Mouse (Mus musculus) neural tube, embryonic 15.5 days (tissue): Measurements from ENCODE around the gene 1110008P14Rik. TPM values are rescaled to one million over a fixed set of nuclear protein-coding genes. Genes with fewer than 3 reads are reported as not detected.

ENCODE experiments used
- ATAC-seq: fragments of 200-750 bp; cut with Nextera tagmentation; 2 replicates; pipeline ENCODE4 v1.8.0; 2017; ENCODE audit warnings: mild to moderate bottlenecking, moderate TSS enrichment, moderate library complexity; ENCODE audit not compliant: low FRiP score
- H3K27ac ChIP-seq: fragments of 300-500 bp; sonication (generic); replicated peaks from 2 replicates; pipeline ENCODE4 v1.5.1; 2015; ENCODE audit warnings: mild to moderate bottlenecking, inconsistent platforms
- H3K27me3 ChIP-seq: fragments of 300-500 bp; sonication (generic); replicated peaks from 2 replicates; pipeline ENCODE4 v1.6.1; 2015; ENCODE audit warnings: inconsistent platforms
- H3K36me3 ChIP-seq: fragments of 300-500 bp; sonication (generic); 2 replicates; pipeline ENCODE4 v1.6.1; 2015; ENCODE audit warnings: inconsistent platforms
- H3K4me1 ChIP-seq: fragments of 300-500 bp; sonication (generic); 2 replicates; pipeline ENCODE4 v1.6.1; 2015; ENCODE audit warnings: inconsistent platforms
- H3K4me2 ChIP-seq: fragments of 300-500 bp; sonication (generic); 2 replicates; pipeline ENCODE4 v1.6.1; 2015; ENCODE audit warnings: inconsistent platforms, mild to moderate bottlenecking, moderate library complexity
- H3K4me3 ChIP-seq: fragments of 300-500 bp; sonication (generic); replicated peaks from 2 replicates; pipeline ENCODE4 v1.5.1; 2015; ENCODE audit warnings: mild to moderate bottlenecking, inconsistent platforms
- H3K9ac ChIP-seq: fragments of 300-500 bp; sonication (generic); replicated peaks from 2 replicates; pipeline ENCODE4 v1.6.1; 2015; ENCODE audit warnings: mild to moderate bottlenecking, inconsistent platforms
- H3K9me3 ChIP-seq: fragments of 300-500 bp; sonication (generic); replicated peaks from 2 replicates; pipeline ENCODE4 v1.6.1; 2016; ENCODE audit warnings: inconsistent platforms
- WGBS: fragments of 180-500 bp; shearing (Covaris S2); methylation state at CpG from one replicate; pipeline ENCODE4 v1.1.7; 2015; ENCODE audit warnings: mixed read lengths; 5-methylcytosine and 5-hydroxymethylcytosine counted together
- polyA plus RNA-seq: library from polyadenylated mRNA; unstranded; fragments of >200 nt; fragmentation: Nextera tagmentation; extraction: Ambion mirVana; gene quantifications from 2 replicates; pipeline ENCODE4 v1.2.1, GENCODE M21; 2015

The 1110008P14Rik gene
- polyA plus RNA-seq, 1 experiment from 2014 or later = 195 TPM

DNA sequence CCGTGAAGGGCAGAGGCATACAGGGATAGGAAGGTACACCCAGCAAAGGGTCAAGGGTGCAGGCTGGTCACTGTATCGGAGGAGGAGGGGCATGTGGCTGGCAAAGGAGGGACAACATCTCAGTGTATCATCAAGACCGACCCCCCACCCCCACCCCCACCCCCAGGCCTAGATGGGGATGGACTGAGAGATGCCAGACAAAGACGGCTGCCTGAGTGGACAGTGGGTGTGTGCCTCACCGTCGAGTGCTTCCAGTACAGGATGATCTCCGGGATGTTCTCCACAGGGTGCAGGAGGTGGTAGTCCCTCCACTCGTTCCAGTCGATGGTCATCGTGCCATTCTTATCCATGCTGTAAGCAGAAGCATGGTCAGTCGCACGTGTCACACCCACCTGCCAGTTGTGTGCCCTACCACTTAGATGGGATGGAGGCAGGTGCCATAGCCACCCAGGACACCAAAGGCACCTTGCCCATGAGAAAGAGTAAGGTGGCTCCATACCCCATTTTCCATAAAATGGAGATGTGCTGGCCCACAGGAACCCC lies 38.4 kb upstream of the 1110008P14Rik start:
- no peak overlapping the region for H3K9ac ChIP-seq
- ATAC-seq = no peak
- H3K27ac ChIP-seq = no peak overlapping the region
- no peaks in the 10 kb centered on the region for H3K27me3 ChIP-seq
- H3K36me3 ChIP-seq = peaks cover 62% of the 10 kb centered on the region
- no peaks in the 10 kb centered on the region for H3K9me3 ChIP-seq
- no peak overlapping the region for H3K4me2 ChIP-seq
- H3K4me3 ChIP-seq = no peak overlapping the region
- H3K4me1 ChIP-seq = peaks cover 27% of the 10 kb centered on the region
- WGBS = 91% methylated on average over 12 of the region's 12 CpGs

DNA sequence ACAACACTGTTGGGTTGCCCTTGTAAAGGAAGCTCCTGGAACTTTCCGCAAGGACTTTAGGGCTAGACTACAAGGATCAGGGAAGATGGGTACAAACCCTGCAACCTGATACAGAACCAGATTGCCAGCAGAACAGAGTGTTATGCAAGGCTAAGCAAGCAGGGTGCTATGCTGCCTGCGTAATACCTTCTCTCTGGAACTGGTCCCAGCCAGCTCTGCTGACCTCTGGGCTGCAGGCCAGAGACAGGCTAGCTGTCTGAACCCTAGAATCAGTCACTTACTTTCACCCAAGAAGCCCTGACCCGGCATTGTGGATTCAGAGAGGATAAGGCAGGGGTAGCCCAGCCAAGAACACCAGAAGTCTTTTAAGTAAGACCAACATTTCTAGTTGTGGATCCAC lies 37.6 kb upstream of the 1110008P14Rik start:
- Histone ChIP-seq H3K27me3 (no peaks in the 10 kb centered on the region), H3K36me3 (peaks cover 67% of the 10 kb centered on the region), H3K4me1 (peaks cover 20% of the 10 kb centered on the region), H3K9me3 (no peaks in the 10 kb centered on the region), H3K4me2 (no peak overlapping the region), H3K9ac (no peak overlapping the region), H3K27ac (no peak overlapping the region), H3K4me3 (no peak overlapping the region)
- ATAC-seq = no peak
- WGBS = 91% methylated on average over 3 of the region's 3 CpGs

DNA sequence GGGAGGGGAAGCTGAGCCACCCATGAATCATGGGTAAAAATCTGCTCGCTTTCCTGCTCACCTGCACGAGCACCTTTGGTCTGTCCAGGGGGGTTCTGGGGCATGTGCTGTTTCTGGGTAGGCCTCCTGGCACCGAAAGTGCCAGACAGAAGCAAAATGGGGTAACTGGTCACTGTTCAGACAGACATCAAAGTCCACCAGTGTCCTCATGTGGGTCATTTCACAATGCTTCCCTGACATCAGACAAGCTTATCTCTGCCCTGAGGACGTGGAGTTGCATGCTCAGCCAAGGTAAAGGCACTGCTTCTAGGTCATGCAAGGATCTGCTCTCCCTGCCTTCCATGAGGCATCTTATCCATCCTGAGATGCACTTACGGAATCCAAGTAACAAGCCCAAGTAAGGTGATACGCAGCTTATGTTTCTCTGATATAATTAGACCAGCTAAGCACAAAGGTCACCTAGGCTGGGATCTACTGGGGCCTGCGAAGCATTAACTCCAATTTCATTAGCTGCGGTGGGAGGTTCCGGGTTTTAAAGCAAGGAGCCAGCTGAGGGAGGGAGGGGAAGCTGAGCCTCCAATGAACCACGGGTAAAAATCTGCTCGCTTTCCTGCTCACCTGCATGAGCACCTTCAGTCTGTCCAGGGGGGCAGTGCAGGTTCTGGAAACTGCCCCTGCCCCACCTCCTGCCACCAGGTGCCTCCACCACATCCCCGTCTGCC lies 36.9 kb upstream of the 1110008P14Rik start:
- 93% methylated on average over 12 of the region's 12 CpGs for WGBS
- Histone ChIP-seq H3K36me3 (peaks cover 73% of the 10 kb centered on the region), H3K9ac (no peak overlapping the region), H3K4me2 (no peak overlapping the region), H3K27me3 (no peaks in the 10 kb centered on the region), H3K9me3 (no peaks in the 10 kb centered on the region), H3K4me1 (peaks cover 12% of the 10 kb centered on the region), H3K4me3 (no peak overlapping the region), H3K27ac (no peak overlapping the region)
- ATAC-seq = no peak

DNA sequence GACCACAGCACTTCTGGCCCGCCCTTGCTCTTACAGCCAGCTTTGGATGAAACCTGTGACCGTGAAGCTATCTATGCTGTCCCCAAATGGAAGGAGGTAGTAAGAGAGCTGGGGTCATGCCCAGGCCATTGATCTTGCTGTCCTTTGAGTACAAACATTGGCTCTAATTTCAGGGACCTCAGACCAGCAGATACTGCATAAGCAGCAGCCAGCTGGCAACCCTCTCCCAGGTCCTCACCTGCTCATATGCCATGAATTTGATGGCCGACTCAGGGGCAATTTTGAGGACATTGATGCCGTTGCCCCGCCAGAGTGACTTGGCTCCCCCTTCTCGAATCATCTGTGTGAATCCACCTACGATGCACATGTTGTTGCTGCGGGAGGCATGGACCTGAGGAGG lies 35.7 kb upstream of the 1110008P14Rik start:
- no peak overlapping the region for H3K9ac ChIP-seq
- WGBS = 91% methylated on average over 8 of the region's 8 CpGs
- peaks cover under 1% of the 10 kb centered on the region for H3K4me1 ChIP-seq
- no peaks in the 10 kb centered on the region for H3K27me3 ChIP-seq
- H3K4me2 ChIP-seq = no peak overlapping the region
- H3K9me3 ChIP-seq = no peaks in the 10 kb centered on the region
- no peak overlapping the region for H3K4me3 ChIP-seq
- H3K27ac ChIP-seq = no peak overlapping the region
- no peak for ATAC-seq
- peaks cover 73% of the 10 kb centered on the region for H3K36me3 ChIP-seq

DNA sequence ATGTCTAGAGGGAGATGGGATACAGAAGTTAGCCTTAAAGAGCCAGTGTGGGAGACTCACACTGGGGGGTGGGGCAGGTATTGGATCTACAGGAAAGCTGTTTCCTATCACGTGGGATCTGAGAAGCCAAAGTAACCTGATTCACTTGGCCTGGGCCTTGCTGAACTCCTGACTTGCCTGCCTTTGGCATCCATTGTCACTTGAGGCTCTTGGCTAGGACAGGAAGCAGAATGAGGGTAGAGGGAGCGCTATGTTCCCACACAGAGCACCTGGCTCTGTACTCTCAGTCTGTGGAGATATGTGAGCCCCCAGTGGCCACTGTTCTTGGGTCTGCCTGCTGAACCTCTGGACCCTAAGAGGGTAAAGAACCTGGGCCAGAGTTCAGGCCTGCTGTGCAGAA lies 34.8 kb upstream of the 1110008P14Rik start:
- Histone ChIP-seq H3K27me3 (no peaks in the 10 kb centered on the region), H3K4me1 (no peaks in the 10 kb centered on the region), H3K36me3 (peaks cover 73% of the 10 kb centered on the region), H3K27ac (no peak overlapping the region), H3K9ac (no peak overlapping the region), H3K9me3 (no peaks in the 10 kb centered on the region), H3K4me3 (no peak overlapping the region), H3K4me2 (no peak overlapping the region)
- WGBS = 94% methylated on average over 2 of the region's 2 CpGs
- ATAC-seq = no peak

DNA sequence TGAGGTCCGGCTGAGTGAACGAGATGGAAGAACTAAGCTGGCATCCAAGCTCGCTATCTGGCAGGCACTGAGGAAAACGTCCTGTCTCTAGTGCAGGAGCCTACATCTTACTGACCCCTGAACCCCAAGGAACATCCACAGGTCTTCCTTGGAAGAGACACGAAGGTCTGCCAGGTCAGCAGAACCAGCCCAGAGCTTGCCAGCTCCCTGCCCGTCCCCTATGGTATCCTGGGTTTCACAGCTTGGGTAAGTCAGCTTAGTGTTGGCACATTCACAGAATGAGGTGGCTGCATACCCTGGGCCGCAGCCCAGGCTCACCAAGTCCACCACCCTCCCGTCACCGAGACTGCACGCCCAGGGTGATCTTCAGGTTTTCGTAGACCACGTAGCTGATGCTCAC lies 34.1 kb upstream of the 1110008P14Rik start:
- ATAC-seq = no peak
- Histone ChIP-seq H3K4me1 (no peaks in the 10 kb centered on the region), H3K9me3 (no peaks in the 10 kb centered on the region), H3K36me3 (peaks cover 68% of the 10 kb centered on the region), H3K9ac (no peak overlapping the region), H3K27me3 (no peaks in the 10 kb centered on the region), H3K4me2 (no peak overlapping the region), H3K27ac (no peak overlapping the region), H3K4me3 (no peak overlapping the region)
- WGBS = 96% methylated on average over 12 of the region's 12 CpGs

DNA sequence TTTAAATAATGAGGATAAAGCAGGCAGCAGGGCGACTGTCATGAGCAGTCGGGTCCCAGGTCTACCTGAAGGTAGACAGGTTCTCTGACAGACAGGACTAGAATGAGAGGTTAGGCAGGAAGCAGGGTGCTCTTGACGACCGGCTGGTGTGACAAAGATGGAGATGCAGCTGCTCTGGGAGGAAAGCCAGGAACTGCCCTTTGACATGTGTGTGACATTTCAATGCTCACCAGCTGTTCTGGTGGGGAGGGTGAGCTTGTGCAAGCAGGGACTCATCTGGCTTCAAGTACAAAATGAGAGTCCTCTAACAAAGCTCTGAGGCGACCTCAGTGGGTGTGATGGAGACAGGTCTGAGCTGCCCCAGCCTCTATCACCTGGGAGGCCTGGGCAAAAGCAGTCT lies 32.2 kb upstream of the 1110008P14Rik start:
- WGBS = 60% methylated on average over 5 of the region's 5 CpGs
- ATAC-seq = no peak
- Histone ChIP-seq H3K4me2 (no peak overlapping the region), H3K36me3 (peaks cover 50% of the 10 kb centered on the region), H3K27me3 (no peaks in the 10 kb centered on the region), H3K9me3 (no peaks in the 10 kb centered on the region), H3K9ac (no peak overlapping the region), H3K4me1 (no peaks in the 10 kb centered on the region), H3K27ac (no peak overlapping the region), H3K4me3 (no peak overlapping the region)

DNA sequence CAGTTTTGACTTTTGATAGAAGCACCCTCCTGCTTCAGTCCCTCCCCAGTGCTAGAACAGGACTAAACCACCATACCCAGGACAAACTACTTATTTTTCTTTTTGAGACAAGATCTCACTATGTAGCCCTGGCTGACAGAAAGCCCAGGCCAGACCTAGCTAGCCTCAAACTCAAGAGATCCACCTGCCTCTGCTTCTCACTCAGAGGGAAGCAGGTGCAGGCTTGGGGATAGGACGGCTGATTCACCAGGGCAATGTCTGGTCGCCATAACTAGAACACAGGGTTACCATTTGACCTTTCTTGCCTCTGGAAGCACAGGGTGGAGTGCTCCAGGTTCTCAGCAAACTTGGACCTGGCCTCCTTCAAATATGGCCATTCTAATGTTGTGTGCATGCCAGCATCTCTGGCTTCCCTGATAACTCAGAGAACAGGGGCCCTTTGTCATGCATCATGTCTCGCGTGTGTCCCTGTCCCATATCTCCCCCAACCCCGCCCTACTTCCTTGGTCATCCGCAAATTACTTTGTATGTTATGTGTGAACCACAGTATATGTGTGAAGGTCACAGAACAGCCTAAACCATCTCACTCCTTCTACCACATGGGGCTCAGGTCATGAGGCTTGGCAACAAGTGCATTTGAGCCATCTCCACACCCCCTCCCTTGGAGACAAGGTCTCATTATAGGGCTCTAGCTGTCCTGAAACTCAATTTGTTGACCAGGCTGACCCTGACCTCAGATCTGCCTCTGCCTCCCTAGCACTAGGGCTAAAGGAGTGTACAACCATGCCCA lies 31.2 kb upstream of the 1110008P14Rik start:
- Histone ChIP-seq H3K27me3 (no peaks in the 10 kb centered on the region), H3K4me2 (no peak overlapping the region)

DNA sequence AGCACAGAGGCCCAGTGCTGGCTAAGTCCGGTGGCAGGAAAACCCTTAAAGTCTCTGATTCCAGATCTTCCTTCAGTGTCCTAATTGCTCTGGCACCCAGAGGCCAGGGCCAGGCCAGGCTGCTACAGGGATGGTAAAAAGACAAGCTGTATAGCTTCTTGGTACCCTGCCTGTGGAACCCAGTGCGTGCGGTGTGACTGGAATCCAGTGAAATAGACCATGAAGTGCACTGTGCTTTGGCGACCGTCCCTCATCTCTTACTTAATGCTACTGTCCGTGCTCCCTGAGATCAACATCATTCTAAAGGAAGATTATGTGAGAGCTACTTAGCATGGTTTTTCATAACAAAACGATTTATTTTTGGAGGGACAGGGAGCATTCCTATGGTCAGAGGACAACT lies 29.7 kb upstream of the 1110008P14Rik start:
- peaks cover 25% of the 10 kb centered on the region for H3K36me3 ChIP-seq
- H3K4me1 ChIP-seq = no peaks in the 10 kb centered on the region
- no peak overlapping the region for H3K9ac ChIP-seq
- H3K27ac ChIP-seq = no peak overlapping the region
- H3K27me3 ChIP-seq = no peaks in the 10 kb centered on the region
- H3K4me3 ChIP-seq = no peak overlapping the region
- no peak overlapping the region for H3K4me2 ChIP-seq
- 89% methylated on average over 7 of the region's 7 CpGs for WGBS
- no peak for ATAC-seq
- H3K9me3 ChIP-seq = no peaks in the 10 kb centered on the region

More for the DNA sequence above, 31.2 kb upstream of the 1110008P14Rik start:
- no peak for ATAC-seq
- 91% methylated on average over 6 of the region's 6 CpGs for WGBS
- Histone ChIP-seq H3K36me3 (peaks cover 40% of the 10 kb centered on the region), H3K9ac (no peak overlapping the region), H3K4me3 (no peak overlapping the region), H3K4me1 (no peaks in the 10 kb centered on the region), H3K9me3 (no peaks in the 10 kb centered on the region), H3K27ac (no peak overlapping the region)

DNA sequence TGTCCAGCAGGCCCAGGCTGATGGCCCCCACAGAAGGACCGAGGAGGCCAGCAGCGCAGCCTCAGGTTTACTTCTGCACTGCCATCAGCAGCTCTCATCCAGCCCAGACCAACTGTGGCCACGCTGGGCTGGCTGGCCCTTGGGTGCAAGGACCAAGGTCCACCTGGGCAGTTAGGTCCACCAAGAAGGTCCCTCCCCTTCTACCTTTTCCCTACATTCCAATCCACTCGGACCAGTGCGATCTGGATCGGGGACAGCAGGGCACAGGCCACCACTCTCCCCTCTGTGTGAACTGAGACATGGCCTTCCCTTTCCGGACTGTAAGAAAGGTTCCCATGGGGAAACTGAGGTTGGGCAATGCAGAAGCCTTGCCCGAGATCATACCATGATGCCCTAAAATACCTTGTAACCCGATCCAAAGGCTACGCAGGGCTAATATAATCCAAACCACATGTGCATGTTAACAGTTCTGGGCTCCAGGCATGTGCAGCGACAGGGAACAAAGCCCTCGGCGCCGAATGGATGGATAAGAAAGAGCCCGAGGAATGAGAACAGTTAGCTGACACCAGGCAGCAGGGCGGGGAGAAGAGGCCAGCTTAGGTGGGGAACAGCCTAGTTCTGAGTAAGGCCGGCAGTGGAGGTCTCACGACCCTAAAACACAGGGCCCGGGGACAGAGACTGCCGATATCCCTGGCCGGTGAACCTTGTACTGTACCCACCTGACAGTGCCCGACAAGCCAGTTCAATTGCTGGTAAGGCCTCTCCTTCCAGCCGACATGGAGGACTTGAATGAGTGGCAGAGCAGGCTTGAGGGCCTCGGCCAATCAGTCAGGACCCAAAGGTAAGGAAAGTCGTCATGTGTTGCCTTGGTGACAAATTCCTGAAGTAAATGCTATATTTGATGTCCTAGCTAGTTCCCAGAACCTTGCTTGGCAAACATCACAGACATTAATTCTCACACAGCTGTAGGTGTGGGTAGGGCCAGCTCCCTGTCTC lies 27.0 kb upstream of the 1110008P14Rik start:
- Histone ChIP-seq H3K36me3 (peaks cover 1% of the 10 kb centered on the region; the same call in 1 of the 2 replicates), H3K4me3 (no peak overlapping the region), H3K4me2 (no peak overlapping the region), H3K9me3 (no peaks in the 10 kb centered on the region), H3K27me3 (no peaks in the 10 kb centered on the region), H3K27ac (no peak overlapping the region), H3K9ac (no peak overlapping the region), H3K4me1 (no peaks in the 10 kb centered on the region)
- no peak for ATAC-seq
- 80% methylated on average over 25 of the region's 25 CpGs for WGBS

DNA sequence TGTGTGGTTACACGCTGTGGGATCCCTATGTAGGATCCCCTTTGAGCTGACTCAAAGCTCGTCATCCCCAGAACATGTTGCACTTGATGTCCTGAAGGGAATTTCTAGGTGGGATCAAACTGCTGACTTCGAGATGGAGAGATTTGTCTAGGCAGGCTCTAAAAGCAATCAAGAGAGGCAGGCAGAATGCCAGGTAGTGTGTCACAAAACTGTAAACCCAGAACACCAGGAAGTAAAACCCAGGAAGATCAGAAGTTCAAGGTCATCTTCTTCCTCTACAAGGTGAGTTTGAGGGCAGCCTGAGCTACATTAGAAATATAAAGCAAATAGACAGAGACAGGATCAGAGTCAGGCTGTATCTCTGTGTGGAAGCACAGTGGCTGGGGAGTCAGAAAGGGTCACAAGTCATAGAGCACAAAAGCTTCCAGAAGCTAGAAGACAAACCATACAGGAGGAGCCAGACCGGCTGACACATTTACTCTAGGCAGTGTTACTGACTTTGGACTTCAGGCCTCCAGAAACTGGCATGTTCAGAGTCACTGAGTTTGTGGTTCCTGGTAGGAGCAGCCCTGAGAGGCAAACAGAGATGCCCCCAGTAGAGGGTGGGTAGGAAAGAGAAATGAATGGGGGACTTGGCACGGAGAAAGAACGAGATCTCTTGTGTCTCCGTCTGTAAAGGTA lies 25.5 kb upstream of the 1110008P14Rik start:
- H3K27me3 ChIP-seq = no peaks in the 10 kb centered on the region
- no peaks in the 10 kb centered on the region for H3K9me3 ChIP-seq
- ATAC-seq = no peak
- H3K27ac ChIP-seq = no peak overlapping the region
- 84% methylated on average over 7 of the region's 7 CpGs for WGBS
- H3K4me1 ChIP-seq = no peaks in the 10 kb centered on the region
- no peak overlapping the region for H3K4me2 ChIP-seq
- no peak overlapping the region for H3K9ac ChIP-seq
- H3K36me3 ChIP-seq = peaks cover 6% of the 10 kb centered on the region
- no peak overlapping the region for H3K4me3 ChIP-seq
